Mouse (Mus musculus): ENCODE data around the gene Akap6. TPM values are rescaled to one million over a fixed set of nuclear protein-coding genes. Genes with fewer than 3 reads are reported as not detected.
A peak's percentile ranks its signal among the peaks of the same experiment; 100 is the strongest.

The Akap6 gene
- total RNA-seq, 2 experiments from 2014 or later: 8.4 to 9.2 TPM

GRCm38 (mm10) chr12:52774382-52774781 is 75.2 kb downstream of the Akap6 start:
- no peak for DNase-seq (ENCODE audit: low spot score in 2 of 2)

- DNase-seq (ENCODE audit: low spot score in 2 of 2): no peak
Observed at GRCm38 (mm10) chr12:52780216-52780615, 81.0 kb downstream of the Akap6 start.

GRCm38 (mm10) chr12:52781066-52781465 is 81.9 kb downstream of the Akap6 start:
- DNase-seq (ENCODE audit: low spot score in 2 of 2): no peak

GRCm38 (mm10) chr12:52782902-52783441 is 83.8 kb downstream of the Akap6 start:
- no peak for DNase-seq (ENCODE audit: low spot score in 2 of 2)

GRCm38 (mm10) chr12:52785217-52785616 is 86.0 kb downstream of the Akap6 start:
- DNase-seq (ENCODE audit: low spot score in 2 of 2): no peak

- DNase-seq (ENCODE audit: low spot score in 2 of 2): no peak
Observed at GRCm38 (mm10) chr12:52790350-52790768, 91.2 kb downstream of the Akap6 start.

- DNase-seq (ENCODE audit: low spot score in 2 of 2): no peak
Observed at GRCm38 (mm10) chr12:52794131-52794530, 94.9 kb downstream of the Akap6 start.

GRCm38 (mm10) chr12:52795551-52796470 is 96.6 kb downstream of the Akap6 start:
- no peak for DNase-seq (ENCODE audit: low spot score in 2 of 2)

- no peak for DNase-seq (ENCODE audit: low spot score in 2 of 2)
Observed at GRCm38 (mm10) chr12:52796471-52796795, 97.2 kb downstream of the Akap6 start.

- no peak for DNase-seq (ENCODE audit: low spot score in 2 of 2)
Observed at GRCm38 (mm10) chr12:52799717-52800116, 100.5 kb downstream of the Akap6 start.

GRCm38 (mm10) chr12:52806273-52806672 is 107.1 kb downstream of the Akap6 start:
- DNase-seq (ENCODE audit: low spot score in 2 of 2): no peak

- no peak for DNase-seq (ENCODE audit: low spot score in 2 of 2)
Observed at GRCm38 (mm10) chr12:52818588-52818987, 119.4 kb downstream of the Akap6 start.

- no peak for DNase-seq (ENCODE audit: low spot score in 2 of 2)
Observed at GRCm38 (mm10) chr12:52824774-52825173, 125.6 kb downstream of the Akap6 start.

- DNase-seq (ENCODE audit: low spot score in 2 of 2): no peak
Observed at GRCm38 (mm10) chr12:52828944-52829736, 130.0 kb downstream of the Akap6 start.

GRCm38 (mm10) chr12:52831782-52832181 is 132.6 kb downstream of the Akap6 start:
- DNase-seq (ENCODE audit: low spot score in 2 of 2): no peak

GRCm38 (mm10) chr12:52832230-52832629 is 133.0 kb downstream of the Akap6 start:
- DNase-seq (ENCODE audit: low spot score in 2 of 2): peak; percentile 11 to 31

GRCm38 (mm10) chr12:52833141-52833540 is 134.0 kb downstream of the Akap6 start:
- no peak for DNase-seq (ENCODE audit: low spot score in 2 of 2)

- DNase-seq (ENCODE audit: low spot score in 2 of 2): no peak
Observed at GRCm38 (mm10) chr12:52834074-52834473, 134.9 kb downstream of the Akap6 start.

GRCm38 (mm10) chr12:52834781-52835279 is 135.6 kb downstream of the Akap6 start:
- no peak for DNase-seq (ENCODE audit: low spot score in 2 of 2)

- DNase-seq (ENCODE audit: low spot score in 2 of 2): no peak
Observed at GRCm38 (mm10) chr12:52835291-52835742, 136.1 kb downstream of the Akap6 start.

- no peak for DNase-seq (ENCODE audit: low spot score in 2 of 2)
Observed at GRCm38 (mm10) chr12:52835914-52836546, 136.8 kb downstream of the Akap6 start.

Data from adrenal gland, postnatal 4 days (tissue).